7 mouse cellular contexts compared by ENCODE assay signal in the genomic region with DNA sequence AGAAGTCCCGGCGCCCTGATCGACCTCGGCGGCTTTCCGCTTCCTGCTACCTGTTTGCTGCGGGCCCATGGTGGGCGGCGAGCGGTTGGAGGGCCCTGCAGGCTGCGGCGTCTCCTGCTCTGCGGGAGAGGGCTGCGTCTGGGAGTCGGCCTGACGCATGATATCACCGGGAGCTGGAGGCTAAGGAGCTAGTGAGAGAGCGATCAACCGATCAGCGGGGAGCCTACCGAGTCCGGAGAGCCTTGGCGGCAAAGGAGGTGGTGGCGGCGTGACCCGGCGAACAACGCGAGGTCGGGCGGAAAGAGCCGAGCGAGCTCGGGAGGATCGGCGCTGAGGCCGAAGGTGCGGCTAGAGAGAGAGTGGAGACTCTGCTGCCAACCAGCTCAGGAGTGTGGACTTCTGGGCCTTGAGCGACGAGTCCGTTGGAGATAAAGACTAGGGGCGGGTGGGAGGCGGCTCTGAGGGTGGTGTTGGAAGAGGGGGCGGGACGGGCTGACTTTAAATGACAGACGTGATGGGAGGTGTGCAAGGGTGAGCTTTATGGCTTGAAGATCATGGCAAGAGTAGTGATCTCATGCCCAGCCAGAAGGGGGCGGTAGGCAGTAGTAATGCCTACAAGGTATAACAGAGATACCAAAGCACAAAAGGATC. TPM values are rescaled to one million over a fixed set of nuclear protein-coding genes. Genes with fewer than 3 reads are reported as not detected.
A peak's percentile ranks its signal among the peaks of the same experiment; 100 is the strongest.
DNase-seq lines count a peak whose midpoint lies in the region; ATAC-seq lines count a peak whose summit lies in the region.

A gene (minus strand): TSS at position 437 of the 651 bp plus-strand sequence.

- 13% methylated on average over 47 of the region's 47 CpGs for WGBS in embryonic facial prominence, embryonic 11.5 days
- 25% methylated on average over 47 of the region's 47 CpGs for WGBS in heart, embryonic 10.5 days
- 20% methylated on average over 47 of the region's 47 CpGs for WGBS in kidney, embryonic 15.5 days
- 21% methylated on average over 47 of the region's 47 CpGs for whole genome bisulfite sequencing in limb, embryonic 13.5 days
- 26% methylated on average over 46 of the region's 47 CpGs for WGBS in midbrain, embryonic 15.5 days

- no peak within 1 kb of the TSS for H3K27ac ChIP-seq in embryonic facial prominence, embryonic 11.5 days (replicated peaks; ENCODE audit: low read depth, low read length)
- peak within 1 kb of the TSS; percentile 75 for H3K27ac ChIP-seq in heart, embryonic 10.5 days
- H3K27ac ChIP-seq in kidney, embryonic 15.5 days, result no peak within 1 kb of the TSS
- no peak within 1 kb of the TSS for H3K27ac ChIP-seq in limb, embryonic 13.5 days
- peak within 1 kb of the TSS; percentile 72 for H3K27ac ChIP-seq in midbrain, embryonic 15.5 days

- DNase-seq in brain, embryonic 18.5 days (ENCODE audit: low read depth, low spot score), result peak; percentile 6
- DNase-seq in embryonic facial prominence, embryonic 11.5 days (ENCODE audit: low spot score), result peak; percentile 64
- DNase-seq in heart, embryonic 10.5 days (ENCODE audit: low spot score), result peak; percentile 78
- peak; percentile 28 for DNase-seq in telencephalon, adult 2 months (ENCODE audit: low read depth, low spot score)

- H3K4me3 ChIP-seq in embryonic facial prominence, embryonic 11.5 days (ENCODE audit: low read depth, low read length), result peak within 1 kb of the TSS; percentile 40
- H3K4me3 ChIP-seq in heart, embryonic 10.5 days, result peak within 1 kb of the TSS; percentile 62
- peak within 1 kb of the TSS; percentile 50 for H3K4me3 ChIP-seq in kidney, embryonic 15.5 days (replicated peaks)
- peak within 1 kb of the TSS; percentile 52 for H3K4me3 ChIP-seq in limb, embryonic 13.5 days
- H3K4me3 ChIP-seq in midbrain, embryonic 15.5 days, result peak within 1 kb of the TSS; percentile 55

- H3K27me3 ChIP-seq in embryonic facial prominence, embryonic 11.5 days (ENCODE audit: control insufficient read depth, insufficient read depth, low read length), result no peaks in the 10 kb centered on the region
- H3K27me3 ChIP-seq in heart, embryonic 10.5 days (ENCODE audit: insufficient read depth, poor library complexity, severe bottlenecking), result no peaks in the 10 kb centered on the region
- H3K27me3 ChIP-seq in kidney, embryonic 15.5 days, result no peaks in the 10 kb centered on the region
- no peaks in the 10 kb centered on the region for H3K27me3 ChIP-seq in limb, embryonic 13.5 days
- H3K27me3 ChIP-seq in midbrain, embryonic 15.5 days (replicated peaks), result no peaks in the 10 kb centered on the region

- peak within 1 kb of the TSS; percentile 66 for H3K4me2 ChIP-seq in embryonic facial prominence, embryonic 11.5 days (ENCODE audit: low read depth, low read length)
- H3K4me2 ChIP-seq in kidney, embryonic 15.5 days, result peak within 1 kb of the TSS; percentile 73
- peak within 1 kb of the TSS; percentile 70 for H3K4me2 ChIP-seq in limb, embryonic 13.5 days (replicated peaks)
- peak within 1 kb of the TSS; percentile 72 for H3K4me2 ChIP-seq in midbrain, embryonic 15.5 days

- peak; percentile 95 for ATAC-seq in embryonic facial prominence, embryonic 11.5 days (replicated peaks; ENCODE audit: insufficient number of reproducible peaks, low FRiP score, low TSS enrichment, low read depth)
- peak; percentile 96 for ATAC-seq in kidney, embryonic 15.5 days (replicated peaks; ENCODE audit: low FRiP score)
- peak; percentile 90 for ATAC-seq in limb, embryonic 13.5 days (ENCODE audit: low FRiP score, low read depth)
- peak; percentile 98 for ATAC-seq in midbrain, embryonic 15.5 days (replicated peaks)

- peak within 1 kb of the TSS; percentile 68 for H3K9ac ChIP-seq in embryonic facial prominence, embryonic 11.5 days (replicated peaks; ENCODE audit: low read length)
- peak within 1 kb of the TSS; percentile 49 for H3K9ac ChIP-seq in kidney, embryonic 15.5 days
- peak within 1 kb of the TSS; percentile 68 for H3K9ac ChIP-seq in limb, embryonic 13.5 days
- peak within 1 kb of the TSS; percentile 62 for H3K9ac ChIP-seq in midbrain, embryonic 15.5 days

- H3K9me3 ChIP-seq in embryonic facial prominence, embryonic 11.5 days (replicated peaks; ENCODE audit: control insufficient read depth, low read length), result no peaks in the 10 kb centered on the region
- no peaks in the 10 kb centered on the region for H3K9me3 ChIP-seq in heart, embryonic 10.5 days
- H3K9me3 ChIP-seq in kidney, embryonic 15.5 days (replicated peaks), result no peaks in the 10 kb centered on the region
- no peaks in the 10 kb centered on the region for H3K9me3 ChIP-seq in limb, embryonic 13.5 days
- H3K9me3 ChIP-seq in midbrain, embryonic 15.5 days, result no peaks in the 10 kb centered on the region

- H3K4me1 ChIP-seq in embryonic facial prominence, embryonic 11.5 days (ENCODE audit: control insufficient read depth, insufficient read depth, low read length), result no peaks in the 10 kb centered on the region
- H3K4me1 ChIP-seq in heart, embryonic 10.5 days, result no peaks in the 10 kb centered on the region
- no peaks in the 10 kb centered on the region for H3K4me1 ChIP-seq in kidney, embryonic 15.5 days
- no peaks in the 10 kb centered on the region for H3K4me1 ChIP-seq in limb, embryonic 13.5 days
- no peaks in the 10 kb centered on the region for H3K4me1 ChIP-seq in midbrain, embryonic 15.5 days

- no peaks in the 10 kb centered on the region for H3K36me3 ChIP-seq in embryonic facial prominence, embryonic 11.5 days (replicated peaks; ENCODE audit: control insufficient read depth, insufficient read depth, low read depth, low read length)
- H3K36me3 ChIP-seq in heart, embryonic 10.5 days, result no peaks in the 10 kb centered on the region
- H3K36me3 ChIP-seq in kidney, embryonic 15.5 days, result no peaks in the 10 kb centered on the region
- H3K36me3 ChIP-seq in limb, embryonic 13.5 days, result no peaks in the 10 kb centered on the region
- no peaks in the 10 kb centered on the region for H3K36me3 ChIP-seq in midbrain, embryonic 15.5 days (replicated peaks)

RNA-seq across cellular contexts. Expression of the gene that starts here (rescaled TPM):
- polyA plus RNA-seq in embryonic facial prominence, embryonic 11.5 days (2014; fragmentation: Nextera tagmentation; extraction: Ambion mirVana), result 6.9 and 8.0 TPM in 2 replicates
- 8.8 and 10.8 TPM in 2 replicates for polyA plus RNA-seq in heart, embryonic 10.5 days (2016; fragmentation: Nextera tagmentation; extraction: Ambion mirVana)
- 5.5 and 5.8 TPM in 2 replicates for polyA plus RNA-seq in kidney, embryonic 15.5 days (2015; fragmentation: Nextera tagmentation; extraction: Ambion mirVana)
- 15.5 and 15.8 TPM in 2 replicates for polyA plus RNA-seq in limb, embryonic 13.5 days (2015; fragmentation: Nextera tagmentation; extraction: Ambion mirVana)
- 12.8 TPM in 2 replicates for polyA plus RNA-seq in midbrain, embryonic 15.5 days (2015; fragmentation: Nextera tagmentation; extraction: Ambion mirVana)

Comparison
In these comparisons a context has a peak if more than half of its experiments do, and no peak if none do; other contexts are left out.
1. DNase-seq: peak in every context shown above with its lines; median percentile 78 in heart, embryonic 10.5 days; 64 in embryonic facial prominence, embryonic 11.5 days; 28 in telencephalon, adult 2 months; 6 in brain, embryonic 18.5 days.
2. H3K27ac ChIP-seq: peak in heart, embryonic 10.5 days (single experiment) and midbrain, embryonic 15.5 days (single experiment); none in embryonic facial prominence, embryonic 11.5 days (single experiment), kidney, embryonic 15.5 days (single experiment) and limb, embryonic 13.5 days (single experiment).
3. Peak in every context shown above with its lines, with median percentiles within 50 percentile points of each other: ATAC-seq, H3K4me2 ChIP-seq, H3K4me3 ChIP-seq and H3K9ac ChIP-seq.